Mouse (Mus musculus): ENCODE data around the gene Pde4c. TPM values are rescaled to one million over a fixed set of nuclear protein-coding genes. Genes with fewer than 3 reads are reported as not detected.

The Pde4c gene
- polyA plus RNA-seq, 1 experiment from 2014 or later: 0.10 TPM

DNA sequence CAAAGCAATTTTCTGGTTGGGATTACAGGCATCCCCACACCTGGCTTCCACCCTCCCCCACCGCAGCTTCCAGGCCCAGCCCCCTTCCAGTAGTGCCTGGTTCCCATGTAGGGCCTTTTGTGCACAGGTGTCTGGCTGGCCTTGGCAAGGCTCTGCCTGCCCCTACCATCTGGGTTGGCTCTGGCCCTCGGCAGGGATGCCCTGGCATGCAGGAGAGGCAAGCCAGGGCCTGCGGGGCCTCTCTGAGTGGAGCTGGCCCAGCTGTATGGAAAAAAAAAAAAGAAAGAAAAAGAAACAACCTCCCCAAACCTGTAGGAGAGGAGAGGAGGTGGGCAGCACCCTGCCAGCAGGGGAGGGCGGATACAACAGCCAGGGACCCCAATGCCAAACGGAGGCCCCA, 49.9 kb downstream of the Pde4c start:
- H3K9me3 ChIP-seq (replicated peaks): no peaks in the 10 kb centered on the region
- peak overlapping the region; percentile 70 for H3K27ac ChIP-seq
- H3K4me3 ChIP-seq: peak overlapping the region; percentile 17; the same call in 1 of the 2 replicates
- WGBS: 76% methylated on average over 5 of the region's 5 CpGs
- H3K4me2 ChIP-seq: peak overlapping the region; percentile 93
- no peaks in the 10 kb centered on the region for H3K27me3 ChIP-seq
- H3K4me1 ChIP-seq: peaks cover 47% of the 10 kb centered on the region
- H3K9ac ChIP-seq: peak overlapping the region; percentile 99
- peaks cover 66% of the 10 kb centered on the region for H3K36me3 ChIP-seq (ENCODE audit: poor library complexity, severe bottlenecking)
- no peak for ATAC-seq

DNA sequence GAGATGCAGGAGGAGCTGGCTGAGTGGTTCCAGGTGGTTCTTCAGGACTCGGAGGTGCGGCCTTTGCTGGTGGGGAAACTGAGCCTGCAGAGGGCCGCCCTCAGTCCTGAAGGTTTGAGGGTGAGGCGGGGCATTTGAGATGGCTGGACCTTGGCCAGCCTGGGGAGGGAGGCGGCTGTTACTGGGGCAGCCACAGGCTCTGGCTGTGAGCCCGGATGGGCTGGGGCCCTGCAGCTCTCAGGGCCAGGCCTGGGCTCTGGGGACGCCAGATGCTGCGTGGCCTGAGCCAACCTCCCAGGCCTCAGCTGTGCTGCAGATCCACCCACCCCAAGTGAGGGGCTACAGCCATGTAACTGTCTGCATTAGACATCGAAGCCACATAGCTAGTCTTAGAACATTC, 50.3 kb downstream of the Pde4c start:
- no peak for ATAC-seq
- Histone ChIP-seq H3K27me3 (no peaks in the 10 kb centered on the region), H3K9ac (peak overlapping the region; percentile 99), H3K27ac (peak overlapping the region; percentile 70), H3K9me3 (replicated peaks) (no peaks in the 10 kb centered on the region), H3K4me2 (peak overlapping the region; percentile 93), H3K4me3 (peak overlapping the region; percentile 17), H3K36me3 (ENCODE audit: poor library complexity, severe bottlenecking) (peaks cover 66% of the 10 kb centered on the region), H3K4me1 (peaks cover 49% of the 10 kb centered on the region)
- WGBS: 70% methylated on average over 9 of the region's 9 CpGs

DNA sequence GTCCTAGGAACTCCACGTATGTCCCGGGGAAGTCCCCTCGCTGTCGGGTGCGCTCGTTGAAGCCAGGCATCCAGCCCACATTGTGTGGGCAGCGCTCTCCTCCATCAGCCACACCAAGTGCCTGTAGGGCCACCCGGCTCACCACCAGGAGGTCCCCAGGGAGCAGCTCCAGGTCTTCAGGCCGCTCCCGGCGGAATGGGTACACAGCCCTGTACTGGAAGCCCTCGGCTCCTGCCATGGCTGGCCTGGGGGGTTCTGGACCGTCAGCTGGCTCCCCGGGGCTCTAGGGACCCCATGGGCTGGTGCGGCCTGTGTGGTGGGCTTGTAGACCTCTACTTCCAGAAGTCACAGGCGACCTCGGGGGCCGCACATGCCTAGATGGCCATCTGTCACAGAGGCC, 51.2 kb downstream of the Pde4c start:
- Histone ChIP-seq H3K9ac (peak overlapping the region; percentile 99), H3K27me3 (no peaks in the 10 kb centered on the region), H3K36me3 (ENCODE audit: poor library complexity, severe bottlenecking) (peaks cover 69% of the 10 kb centered on the region), H3K27ac (peak overlapping the region; percentile 70), H3K9me3 (replicated peaks) (no peaks in the 10 kb centered on the region), H3K4me1 (peaks cover 49% of the 10 kb centered on the region), H3K4me3 (peak overlapping the region; percentile 86), H3K4me2 (peak overlapping the region; percentile 93)
- no peak for ATAC-seq
- WGBS: 94% methylated on average over 18 of the region's 18 CpGs

DNA sequence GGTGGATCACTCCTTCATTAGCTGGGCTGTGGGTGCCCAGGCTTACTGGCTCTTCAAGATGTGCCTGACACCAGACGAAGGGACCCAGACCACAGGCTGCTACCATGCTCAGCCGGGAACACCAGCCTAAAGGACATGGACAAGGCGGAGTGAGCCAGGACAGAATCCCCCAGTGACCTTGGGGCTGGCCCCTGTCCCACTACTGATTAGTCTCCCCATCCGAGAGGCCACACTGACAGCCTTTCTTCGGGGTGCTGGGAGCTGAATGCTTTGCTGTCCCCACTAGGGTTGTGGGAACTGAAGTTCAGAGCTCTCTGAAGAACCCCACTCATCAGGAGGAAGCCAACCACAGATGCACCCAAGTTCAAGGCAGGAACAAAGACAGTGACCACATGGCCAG, 51.7 kb downstream of the Pde4c start:
- Histone ChIP-seq H3K9me3 (replicated peaks) (no peaks in the 10 kb centered on the region), H3K4me3 (peak overlapping the region; percentile 86), H3K4me2 (peak overlapping the region; percentile 93), H3K36me3 (ENCODE audit: poor library complexity, severe bottlenecking) (peaks cover 69% of the 10 kb centered on the region), H3K27ac (no peak overlapping the region; the same call in 1 of the 2 replicates), H3K9ac (peak overlapping the region; percentile 99), H3K27me3 (no peaks in the 10 kb centered on the region), H3K4me1 (peaks cover 49% of the 10 kb centered on the region)
- ATAC-seq: no peak
- 93% methylated on average over 5 of the region's 5 CpGs for WGBS

DNA sequence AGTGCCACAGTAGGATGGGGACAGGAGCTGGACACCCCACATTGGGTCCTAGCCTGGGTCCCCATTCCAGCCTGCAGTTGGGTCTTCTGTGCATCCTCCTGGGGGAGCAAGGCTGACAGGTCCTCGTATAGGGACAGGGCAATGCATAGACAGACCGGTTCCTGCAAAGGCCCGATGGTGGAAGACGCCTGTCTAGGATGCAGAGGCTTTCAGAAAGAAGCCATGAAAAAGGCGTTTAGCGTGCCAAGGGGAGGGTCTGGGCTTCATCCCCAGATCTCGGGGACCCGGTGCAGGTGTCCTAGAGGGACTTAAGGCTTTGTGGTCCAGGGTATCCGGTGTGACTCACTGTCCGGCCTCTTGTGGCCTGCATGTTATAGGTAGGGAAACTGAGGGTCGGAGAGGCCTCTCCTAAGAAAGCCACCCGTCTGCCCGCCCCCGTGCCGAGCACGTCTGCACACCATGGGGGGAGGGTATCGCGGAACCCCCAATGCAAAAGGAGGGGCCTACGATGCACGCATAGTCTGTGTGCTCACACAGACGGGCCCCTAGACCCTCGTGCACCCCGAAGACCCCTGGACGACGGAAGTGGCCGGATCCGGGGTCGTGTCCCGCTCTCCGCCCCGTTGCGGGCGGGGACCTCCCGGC, 52.5 kb downstream of the Pde4c start:
- peak overlapping the region; percentile 99 for H3K9ac ChIP-seq
- no peaks in the 10 kb centered on the region for H3K9me3 ChIP-seq (replicated peaks)
- WGBS: 1% methylated on average over 34 of the region's 34 CpGs
- H3K4me2 ChIP-seq: peak overlapping the region; percentile 93
- H3K36me3 ChIP-seq (ENCODE audit: poor library complexity, severe bottlenecking): peaks cover 69% of the 10 kb centered on the region
- H3K4me1 ChIP-seq: peaks cover 49% of the 10 kb centered on the region
- H3K4me3 ChIP-seq: peak overlapping the region; percentile 86
- peak; percentile 39; the same call in 1 of the 2 replicates for ATAC-seq
- peak overlapping the region; percentile 98 for H3K27ac ChIP-seq
- H3K27me3 ChIP-seq: no peaks in the 10 kb centered on the region

DNA sequence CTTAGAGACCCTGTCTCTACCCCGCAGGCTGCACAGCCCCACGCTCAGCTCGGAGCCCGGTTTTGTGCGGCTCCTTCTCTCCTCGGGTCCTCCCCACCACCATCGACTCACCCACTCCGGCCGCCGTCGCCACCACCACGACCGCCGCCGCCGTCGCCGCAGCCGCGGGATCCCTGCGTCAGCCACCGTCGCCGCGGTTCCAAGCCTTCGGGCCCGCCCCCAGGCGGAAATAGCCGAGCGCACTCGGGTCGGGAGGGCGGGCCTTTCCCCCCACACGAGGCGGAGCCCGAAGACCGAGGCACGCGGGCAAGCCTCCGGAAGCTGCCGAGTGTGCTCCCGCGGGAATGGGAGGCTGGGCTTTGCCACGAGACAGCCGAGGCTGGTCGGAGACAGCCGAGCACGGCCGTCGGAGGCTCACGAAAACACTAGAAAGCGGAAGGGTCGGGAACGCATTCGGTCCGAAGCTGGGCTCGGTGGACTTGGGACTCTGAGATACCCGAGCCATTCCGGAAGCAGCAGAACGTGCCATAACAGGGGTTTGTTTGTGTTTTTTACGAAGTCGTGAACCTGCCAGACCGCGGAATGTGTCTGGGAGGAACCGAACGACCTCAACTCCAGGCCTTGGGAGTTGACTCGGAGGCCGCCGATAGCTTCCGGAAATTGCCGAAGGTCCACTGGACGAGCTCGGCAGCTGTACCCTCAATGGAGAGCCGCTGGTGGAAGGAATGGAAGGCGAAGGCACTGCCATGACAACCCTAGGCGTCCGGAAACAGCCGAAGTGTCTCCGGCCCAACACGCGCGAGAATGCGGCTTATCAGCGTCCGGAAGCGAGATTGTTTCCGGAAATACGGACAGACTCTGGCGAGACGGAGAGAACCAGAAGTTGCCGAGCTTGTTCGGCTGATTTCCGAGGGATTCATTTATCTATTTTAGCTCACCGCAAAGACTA, 53.2 kb downstream of the Pde4c start, which contains the start of gene Pik3r2:
TSS of gene Pik3r2 (minus strand) at position 218 of the 949 bp plus-strand sequence.
- peak within 1 kb of the TSS; percentile 98 for H3K27ac ChIP-seq
- H3K36me3 ChIP-seq (ENCODE audit: poor library complexity, severe bottlenecking): peaks cover 69% of the 10 kb centered on the region
- peak within 1 kb of the TSS; percentile 99 for H3K9ac ChIP-seq
- no peaks in the 10 kb centered on the region for H3K9me3 ChIP-seq (replicated peaks)
- H3K4me1 ChIP-seq: peaks cover 49% of the 10 kb centered on the region
- peak; percentile 94 for ATAC-seq
- peak within 1 kb of the TSS; percentile 86 for H3K4me3 ChIP-seq
- peak within 1 kb of the TSS; percentile 93 for H3K4me2 ChIP-seq
- no peaks in the 10 kb centered on the region for H3K27me3 ChIP-seq
- under 1% methylated on average over 89 of the region's 94 CpGs for WGBS

DNA sequence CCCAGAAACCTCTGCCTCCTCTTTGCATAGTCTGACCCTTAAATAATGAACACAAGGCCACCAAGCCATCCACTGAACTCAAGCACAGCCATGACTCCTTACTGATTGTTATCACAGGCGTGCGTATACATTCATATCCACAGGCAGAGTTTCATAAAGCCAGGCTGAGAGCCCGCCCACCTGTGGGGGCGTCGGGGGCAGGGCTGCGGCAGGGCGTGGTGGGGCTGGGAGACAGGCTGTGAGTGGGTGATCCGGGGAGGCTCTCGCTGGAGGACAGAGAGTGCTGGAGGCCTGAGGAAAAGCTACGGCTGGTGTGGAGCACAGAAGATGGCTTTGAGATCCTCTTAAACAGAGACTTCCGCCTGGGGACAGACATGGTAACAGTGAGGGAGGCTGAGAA, 56.6 kb downstream of the Pde4c start:
- Histone ChIP-seq H3K27ac (no peak overlapping the region), H3K4me3 (no peak overlapping the region), H3K9me3 (replicated peaks) (no peaks in the 10 kb centered on the region), H3K4me2 (no peak overlapping the region), H3K4me1 (peaks cover 23% of the 10 kb centered on the region), H3K27me3 (no peaks in the 10 kb centered on the region), H3K36me3 (ENCODE audit: poor library complexity, severe bottlenecking) (peaks cover 64% of the 10 kb centered on the region), H3K9ac (no peak overlapping the region)
- 83% methylated on average over 11 of the region's 11 CpGs for whole genome bisulfite sequencing
- ATAC-seq: no peak

DNA sequence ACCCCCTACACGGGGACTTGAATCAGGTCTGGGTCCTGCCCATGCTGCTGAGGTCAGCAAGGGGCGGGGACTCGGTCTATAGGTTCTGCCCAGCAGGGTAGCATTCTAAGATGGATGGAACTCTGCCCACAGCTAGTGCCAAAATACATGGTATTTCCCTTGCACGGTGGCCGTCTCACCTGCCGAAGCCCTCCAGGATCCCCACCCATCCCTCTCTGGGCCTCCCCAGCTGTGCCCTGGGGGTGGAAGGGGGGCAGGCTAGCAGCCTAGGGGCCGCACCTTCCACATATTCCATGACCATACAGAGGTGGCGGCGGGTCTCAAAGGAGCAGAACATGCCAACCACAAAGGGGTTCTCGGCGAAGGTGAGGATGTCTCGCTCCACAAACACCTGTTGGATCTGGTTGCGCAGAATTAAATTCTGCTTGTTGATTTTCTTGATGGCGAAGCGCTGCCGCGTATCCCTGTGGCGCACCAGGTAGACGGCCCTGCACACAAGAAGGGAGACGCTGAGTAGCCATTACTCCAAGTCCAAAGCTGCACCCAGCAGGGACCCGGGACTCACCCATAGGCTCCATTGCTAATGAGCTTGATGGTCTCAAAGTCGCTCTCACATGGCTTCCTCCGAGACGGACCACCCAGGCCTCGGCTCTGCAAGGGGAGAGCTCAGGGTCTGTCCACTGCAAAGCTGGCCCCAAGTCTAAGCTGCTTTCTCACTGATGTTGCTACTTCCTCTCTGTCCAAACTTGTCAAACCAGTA, 63.0 kb downstream of the Pde4c start:
- no peak overlapping the region for H3K27ac ChIP-seq
- peaks cover 75% of the 10 kb centered on the region for H3K36me3 ChIP-seq (ENCODE audit: poor library complexity, severe bottlenecking)
- H3K4me2 ChIP-seq: no peak overlapping the region
- peaks cover 13% of the 10 kb centered on the region for H3K4me1 ChIP-seq
- H3K9ac ChIP-seq: no peak overlapping the region
- H3K27me3 ChIP-seq: 0 out of 2 replicates have a peak, but pooled peaks cover 8% of the 10 kb centered on the region
- ATAC-seq: no peak
- H3K4me3 ChIP-seq: no peak overlapping the region
- no peaks in the 10 kb centered on the region for H3K9me3 ChIP-seq (replicated peaks)
- WGBS: 87% methylated on average over 25 of the region's 25 CpGs

DNA sequence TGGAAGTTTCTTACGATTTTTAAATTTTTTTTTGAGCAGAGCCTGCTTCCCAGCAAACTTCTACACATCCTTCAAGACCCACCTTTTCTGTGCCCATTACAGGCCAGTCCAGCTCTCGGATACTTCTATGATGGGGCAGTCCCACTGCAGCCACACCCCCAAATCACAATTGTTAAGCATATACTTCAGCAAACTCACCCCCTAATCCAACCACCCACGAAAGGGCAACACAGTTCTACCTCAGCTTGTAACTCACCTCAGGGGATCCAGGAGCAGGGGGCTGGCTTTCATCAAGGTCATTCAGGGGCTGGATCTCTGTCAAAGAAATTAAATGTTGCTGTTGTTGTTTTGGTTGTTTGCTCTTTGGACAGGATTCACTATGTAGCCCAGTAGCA, 63.5 kb downstream of the Pde4c start:
- Histone ChIP-seq H3K9ac (no peak overlapping the region), H3K9me3 (replicated peaks) (no peaks in the 10 kb centered on the region), H3K27me3 (0 out of 2 replicates have a peak, but pooled peaks cover 8% of the 10 kb centered on the region), H3K36me3 (ENCODE audit: poor library complexity, severe bottlenecking) (peaks cover 70% of the 10 kb centered on the region), H3K4me1 (peaks cover 19% of the 10 kb centered on the region), H3K4me3 (no peak overlapping the region), H3K4me2 (no peak overlapping the region), H3K27ac (no peak overlapping the region)
- 88% methylated on average over 3 of the region's 3 CpGs for WGBS
- no peak for ATAC-seq

DNA sequence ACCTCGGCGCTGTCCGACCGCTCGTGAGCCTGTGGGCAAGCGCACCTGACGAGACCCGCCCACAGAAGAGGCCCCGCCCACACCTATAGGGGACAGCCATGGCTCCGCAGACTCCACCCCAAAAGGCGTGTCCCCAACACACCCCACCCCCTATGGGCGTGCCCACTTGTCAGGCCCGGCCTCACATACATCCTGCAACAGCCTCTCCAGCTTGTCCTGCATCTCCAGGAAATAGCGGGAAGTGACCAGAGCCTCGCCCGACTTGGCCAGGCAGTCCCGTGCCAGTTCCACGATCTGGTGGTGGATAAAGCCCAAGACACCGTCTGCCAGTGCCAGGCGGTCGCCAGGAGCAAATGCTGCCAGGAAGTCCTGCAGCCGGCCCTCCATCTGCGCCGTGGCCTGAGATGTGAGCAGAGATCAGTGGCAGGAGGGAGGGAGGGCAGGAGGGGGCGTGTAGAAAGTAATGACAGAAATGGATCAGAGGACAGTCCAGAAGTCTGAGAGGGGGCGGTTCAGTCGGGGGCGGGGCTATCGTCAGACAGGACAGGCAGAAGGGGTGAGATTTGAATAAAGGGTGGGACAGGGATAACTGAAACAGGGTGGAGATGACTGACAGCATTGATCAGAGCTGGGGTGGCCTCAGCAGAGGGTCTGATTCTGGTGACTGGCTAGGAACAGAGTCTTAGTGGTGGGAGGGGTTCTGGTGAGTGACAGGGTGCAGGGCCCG, 64.6 kb downstream of the Pde4c start:
- H3K4me2 ChIP-seq: no peak overlapping the region
- H3K9ac ChIP-seq: no peak overlapping the region
- peaks cover 63% of the 10 kb centered on the region for H3K36me3 ChIP-seq (ENCODE audit: poor library complexity, severe bottlenecking)
- H3K27ac ChIP-seq: no peak overlapping the region
- H3K4me1 ChIP-seq: peaks cover 28% of the 10 kb centered on the region
- WGBS: 22% methylated on average over 30 of the region's 30 CpGs
- no peaks in the 10 kb centered on the region for H3K9me3 ChIP-seq (replicated peaks)
- no peak for ATAC-seq
- H3K4me3 ChIP-seq: no peak overlapping the region
- 0 out of 2 replicates have a peak, but pooled peaks cover 8% of the 10 kb centered on the region for H3K27me3 ChIP-seq

DNA sequence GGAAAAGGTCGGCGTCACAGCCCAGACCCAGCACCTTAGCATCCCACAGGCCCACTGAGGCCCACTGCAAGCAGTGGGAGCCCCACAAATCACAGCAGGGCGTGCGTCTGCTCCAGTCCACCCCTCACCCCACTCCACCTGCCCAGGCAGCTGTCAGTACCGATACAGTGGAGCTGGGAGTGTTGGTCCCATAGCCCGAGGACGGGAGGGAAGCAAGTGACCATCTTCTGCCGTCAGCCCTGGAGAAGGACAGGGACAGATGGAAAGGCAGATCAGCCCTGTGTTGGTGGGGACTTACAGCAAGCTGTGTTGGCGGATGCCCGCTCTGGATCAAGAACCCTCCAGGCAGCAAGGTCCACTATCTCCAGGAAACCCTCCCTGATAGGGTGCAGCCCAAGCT, 65.5 kb downstream of the Pde4c start:
- H3K4me2 ChIP-seq: no peak overlapping the region
- H3K4me3 ChIP-seq: no peak overlapping the region
- no peaks in the 10 kb centered on the region for H3K9me3 ChIP-seq (replicated peaks)
- 0 out of 2 replicates have a peak overlapping the region, but pooled peaks have one; percentile 2 for H3K9ac ChIP-seq
- H3K4me1 ChIP-seq: peaks cover 33% of the 10 kb centered on the region
- 79% methylated on average over 10 of the region's 10 CpGs for WGBS
- H3K36me3 ChIP-seq (ENCODE audit: poor library complexity, severe bottlenecking): peaks cover 54% of the 10 kb centered on the region
- no peak overlapping the region for H3K27ac ChIP-seq
- ATAC-seq: no peak
- 0 out of 2 replicates have a peak, but pooled peaks cover 8% of the 10 kb centered on the region for H3K27me3 ChIP-seq

All from forebrain, embryonic 13.5 days (tissue).